Comparison of ENCODE assay signal across 9 mouse cellular contexts in genomic region chr11:111818124-111818523, GRCm38 (mm10).
A peak's percentile ranks its signal among the peaks of the same experiment; 100 is the strongest.
DNase-seq lines count a peak whose midpoint lies in the region.
"Had no signal": no experiment of that assay in that cellular context is flagged by ENCODE, and none has a peak within 500 bp of the region (broad histone marks: within the 10 kb centered on the region; RNA-seq: fewer than 3 reads in every experiment).

No protein-coding gene starts in this region.

- 0 out of 2 replicates have a peak, but pooled peaks cover 8% of the 10 kb centered on the region for H3K27me3 ChIP-seq in forebrain, embryonic 10.5 days (ENCODE audit: poor library complexity, severe bottlenecking)
- H3K27me3 ChIP-seq: megakaryocyte, embryonic 14.5 days had no signal

- WGBS in forebrain, embryonic 10.5 days, result 1% methylated on average over 10 of the region's 10 CpGs

- peak; percentile 16 for DNase-seq in T-cell, adult 2 months (ENCODE audit: low spot score)
- DNase-seq in forebrain, embryonic 10.5 days (ENCODE audit: extremely low spot score, low spot score), result peak; percentile 31
- peak; percentile 24 to 32 for DNase-seq in heart, postnatal 10 days
- peak; percentile 43 to 60 for DNase-seq in left cerebral cortex, postnatal 14 days (ENCODE audit: low spot score in 2 of 2)
- peak; percentile 73 to 77 for DNase-seq in right cerebral cortex, adult 2 months (ENCODE audit: low spot score in 2 of 2)
- no peak for DNase-seq in urinary bladder, postnatal 25 days (ENCODE audit: low spot score)
- no peak for DNase-seq in gastrocnemius, adult 8-10 months (ENCODE audit: low spot score in 2 of 2)
- DNase-seq in urinary bladder, adult 2 months (ENCODE audit: low spot score), result no peak

- intact Hi-C loops in heart, postnatal 10 days (cut with DNase I), result no loop called here
- intact Hi-C loops in left cerebral cortex, postnatal 14 days (cut with DNase I), result no loop called here

- H3K9me3 ChIP-seq in forebrain, embryonic 10.5 days, result no peaks in the 10 kb centered on the region

- peaks cover 45% of the 10 kb centered on the region for H3K4me1 ChIP-seq in forebrain, embryonic 10.5 days
- H3K4me1 ChIP-seq: megakaryocyte, embryonic 14.5 days had no signal

- no peaks in the 10 kb centered on the region for H3K36me3 ChIP-seq in forebrain, embryonic 10.5 days (replicated peaks)

- peak overlapping the region; percentile 28 for H3K4me3 ChIP-seq in forebrain, embryonic 10.5 days
- H3K4me3 ChIP-seq: megakaryocyte, embryonic 14.5 days had no signal

- H3K27ac ChIP-seq in forebrain, embryonic 10.5 days, result peak overlapping the region; percentile 68

Comparison
In these comparisons a context has a peak if more than half of its experiments do, and no peak if none do; other contexts are left out.
1. DNase-seq: peak in T-cell, adult 2 months (single experiment), forebrain, embryonic 10.5 days (single experiment), heart, postnatal 10 days (2 of 2), left cerebral cortex, postnatal 14 days (2 of 2) and right cerebral cortex, adult 2 months (2 of 2); none in urinary bladder, postnatal 25 days (single experiment), gastrocnemius, adult 8-10 months (0 of 2) and urinary bladder, adult 2 months (single experiment).